Mouse (Mus musculus): ENCODE data around the gene Vax2. TPM values are rescaled to one million over a fixed set of nuclear protein-coding genes. Genes with fewer than 3 reads are reported as not detected.

Gene Vax2
- total RNA-seq, 2 experiments from 2014 or later, result not detected

GRCm38 (mm10) chr6:83710361-83711066 lies 550 bp upstream of the Vax2 start:
- DNase-seq, result no peak
- intact Hi-C loops (cut with DNase I), result no loop called here

GRCm38 (mm10) chr6:83711725-83712475 lies 836 bp downstream of the Vax2 start:
- intact Hi-C loops (cut with DNase I), result no loop called here
- DNase-seq, result no peak

GRCm38 (mm10) chr6:83713271-83714136 lies 2.4 kb downstream of the Vax2 start:
- DNase-seq, result no peak
- intact Hi-C loops (cut with DNase I), result no loop called here

- no peak for DNase-seq
- intact Hi-C loops (cut with DNase I), result no loop called here
These were observed 3.4 kb downstream of the Vax2 start for GRCm38 (mm10) chr6:83714221-83715123.

- no peak for DNase-seq
- intact Hi-C loops (cut with DNase I), result no loop called here
These were observed 4.6 kb downstream of the Vax2 start for GRCm38 (mm10) chr6:83715461-83716196.

GRCm38 (mm10) chr6:83717026-83717425 lies 6.0 kb downstream of the Vax2 start:
- intact Hi-C loops (cut with DNase I), result no loop called here
- DNase-seq, result no peak

- no peak for DNase-seq
- intact Hi-C loops (cut with DNase I), result no loop called here
These were observed 11.5 kb downstream of the Vax2 start for GRCm38 (mm10) chr6:83722526-83722925.

- intact Hi-C loops (cut with DNase I), result no loop called here
- DNase-seq, result no peak
These were observed 16.1 kb downstream of the Vax2 start for GRCm38 (mm10) chr6:83727178-83727577.

- DNase-seq, result no peak
- intact Hi-C loops (cut with DNase I), result no loop called here
These were observed 17.4 kb downstream of the Vax2 start for GRCm38 (mm10) chr6:83728488-83728887.

- intact Hi-C loops (cut with DNase I), result no loop called here
- DNase-seq, result no peak
These were observed 18.4 kb downstream of the Vax2 start for GRCm38 (mm10) chr6:83729350-83729970.

GRCm38 (mm10) chr6:83731128-83731527 lies 20.1 kb downstream of the Vax2 start:
- intact Hi-C loops (cut with DNase I), result loop anchor here (2.0 kb wide), 1 partner anchor 36 kb away; no protein-coding TSS in a partner anchor
- peak; percentile 60 to 75 for DNase-seq

- DNase-seq, result no peak
- intact Hi-C loops (cut with DNase I), result no loop called here
These were observed 26.2 kb downstream of the Vax2 start for GRCm38 (mm10) chr6:83737311-83737710.

- intact Hi-C loops (cut with DNase I), result no loop called here
- no peak for DNase-seq
These were observed 27.5 kb downstream of the Vax2 start for GRCm38 (mm10) chr6:83738596-83738995.

- intact Hi-C loops (cut with DNase I), result no loop called here
- DNase-seq, result no peak
These were observed 31.7 kb downstream of the Vax2 start, which contains the start of gene Atp6v1b1 for GRCm38 (mm10) chr6:83742761-83743160. Gene Atp6v1b1, plus strand, starts transcription at chr6:83742990.

- DNase-seq, result no peak
- intact Hi-C loops (cut with DNase I), result no loop called here
These were observed 32.1 kb downstream of the Vax2 start for GRCm38 (mm10) chr6:83743212-83743611.

- intact Hi-C loops (cut with DNase I), result no loop called here
These were observed 33.1 kb downstream of the Vax2 start for GRCm38 (mm10) chr6:83744126-83744525.

GRCm38 (mm10) chr6:83744557-83744956 lies 33.5 kb downstream of the Vax2 start:
- intact Hi-C loops (cut with DNase I), result no loop called here
- no peak for DNase-seq

More at GRCm38 (mm10) chr6:83744126-83744525, 33.1 kb downstream of the Vax2 start:
- DNase-seq, result no peak

GRCm38 (mm10) chr6:83745466-83745865 lies 34.4 kb downstream of the Vax2 start:
- intact Hi-C loops (cut with DNase I), result loop anchor here (5.0 kb wide), 1 partner anchor 53 kb away; no protein-coding TSS in a partner anchor
- no peak for DNase-seq

GRCm38 (mm10) chr6:83749286-83749685 lies 38.2 kb downstream of the Vax2 start:
- intact Hi-C loops (cut with DNase I), result loop anchor here (5.0 kb wide), 1 partner anchor 57 kb away; no protein-coding TSS in a partner anchor
- no peak for DNase-seq

Data from gastrocnemius, postnatal 36 days (tissue).